Mouse (Mus musculus): ENCODE data around the gene Acpp.

The Acpp gene

DNA sequence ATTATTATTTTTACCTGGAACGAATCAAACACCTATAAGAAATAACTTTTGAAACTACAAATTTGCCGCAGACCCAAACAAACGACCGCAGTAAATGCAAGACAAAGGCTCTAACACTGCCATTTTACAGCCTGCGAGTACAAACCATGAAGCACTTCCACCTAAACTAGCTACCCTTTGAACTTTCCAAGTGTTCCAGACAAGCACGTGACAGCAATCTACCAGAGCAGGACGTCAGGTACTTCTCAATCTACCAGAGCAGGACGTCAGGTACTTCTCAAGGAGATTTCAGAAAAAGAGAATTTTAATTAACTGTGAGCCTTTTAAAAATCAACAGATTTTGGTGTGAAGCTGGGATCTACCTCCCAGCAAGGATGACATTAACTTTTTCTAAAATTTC, 86.4 kb downstream of the Acpp start:
- no peak for DNase-seq

DNA sequence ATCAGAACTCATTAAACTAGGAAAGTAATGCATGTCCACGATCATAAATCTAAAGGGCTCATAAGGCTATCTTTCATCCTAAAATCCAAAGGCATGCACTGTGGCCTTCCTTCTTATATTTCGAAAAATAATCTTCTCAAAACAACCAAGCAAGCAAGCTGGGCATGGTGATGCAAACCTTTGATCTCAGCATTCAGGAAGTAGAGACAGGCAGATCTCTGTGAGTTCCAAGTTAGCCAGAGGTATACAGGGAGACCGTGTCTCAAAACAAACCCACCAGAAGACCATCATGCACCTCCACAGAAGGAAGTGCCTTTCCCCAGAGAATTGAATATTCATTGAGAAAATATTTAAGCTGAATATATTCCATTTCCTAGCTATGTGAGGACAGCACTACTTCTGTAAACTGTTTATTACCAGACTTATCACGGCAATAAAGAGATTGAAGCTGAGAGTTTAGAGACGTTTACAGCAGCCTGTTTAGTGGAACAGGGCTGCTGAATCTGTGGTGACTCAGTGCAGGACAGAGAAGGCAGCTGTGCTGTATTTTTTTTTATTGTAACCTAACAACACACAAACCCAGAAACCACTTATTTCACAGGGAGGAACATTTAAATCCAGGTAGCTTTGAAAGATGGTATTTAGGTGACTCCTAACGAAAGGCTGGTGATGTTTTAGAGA, 90.1 kb downstream of the Acpp start:
- DNase-seq = no peak

DNA sequence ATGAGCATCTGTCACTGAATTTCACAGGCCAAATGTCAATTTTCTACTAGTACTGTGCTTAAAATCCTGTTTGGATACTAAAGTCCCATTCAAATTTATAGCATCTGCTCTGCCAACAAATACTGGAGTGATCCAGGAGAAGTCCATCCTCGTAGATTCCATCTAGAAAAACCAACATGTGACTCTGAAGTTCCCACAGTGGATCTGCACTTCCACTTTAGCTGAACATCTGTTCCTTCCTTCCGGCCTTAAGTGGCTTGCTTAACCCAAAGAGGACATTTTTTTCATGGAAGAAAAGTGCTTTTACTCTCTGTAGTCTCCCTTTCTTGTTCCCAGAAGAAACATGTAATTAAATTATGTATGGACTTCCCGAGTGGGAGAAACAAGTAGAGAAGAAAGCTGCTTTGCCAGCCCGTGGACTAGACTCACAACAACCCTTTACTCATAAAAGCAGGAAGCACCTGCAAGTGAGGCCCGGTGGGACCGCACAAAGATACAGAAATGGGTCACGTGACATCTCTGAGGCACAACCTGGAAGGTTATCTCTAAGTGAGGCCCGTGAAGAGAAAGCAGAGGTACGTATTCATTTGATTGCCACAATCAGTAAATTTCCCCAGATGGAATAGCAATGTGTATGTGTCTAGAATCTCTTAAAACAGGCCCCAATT, 93.6 kb downstream of the Acpp start:
- no peak for DNase-seq

DNA sequence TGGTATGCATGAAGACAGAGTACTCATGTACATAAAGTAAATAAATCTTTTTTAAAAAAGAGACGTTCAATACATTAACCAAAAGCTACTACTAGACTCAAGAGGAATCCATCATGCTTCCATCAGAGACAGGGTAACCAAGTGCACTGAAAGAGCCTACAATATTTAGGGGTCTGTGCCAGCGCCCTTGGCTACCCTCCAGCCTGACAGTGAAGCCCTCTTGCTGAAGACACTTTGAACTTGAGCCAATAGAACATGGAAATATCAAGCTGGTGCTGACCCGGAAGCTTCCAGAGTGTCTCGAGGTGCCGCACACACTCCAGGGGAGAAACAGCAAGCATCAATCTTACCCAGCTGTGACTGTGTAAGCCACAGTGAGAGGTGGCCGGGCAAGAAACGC, 97.4 kb downstream of the Acpp start:
- no peak for DNase-seq

DNA sequence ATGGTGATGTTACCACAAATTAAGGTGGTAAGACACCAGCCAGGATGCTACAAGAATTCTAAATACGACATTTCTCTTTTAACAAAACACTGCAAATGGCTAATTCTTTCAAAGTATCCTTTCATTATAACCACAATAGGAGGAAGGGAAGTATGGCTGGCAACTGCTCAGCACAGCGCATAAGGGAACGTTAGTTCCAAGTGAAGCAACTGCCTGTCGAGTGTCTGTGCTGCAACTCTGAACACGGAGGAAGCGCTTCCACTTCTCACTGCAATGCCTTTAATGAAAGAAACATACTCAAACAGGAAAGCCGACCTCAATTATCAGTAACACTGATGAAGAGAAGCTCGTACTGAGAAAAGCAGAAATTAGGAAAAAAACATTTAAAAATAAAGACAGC, 98.5 kb downstream of the Acpp start:
- DNase-seq = no peak
